Mouse (Mus musculus) heart, embryonic 10.5 days (tissue): Measurements from ENCODE around the gene Drc3. TPM values are rescaled to one million over a fixed set of nuclear protein-coding genes. Genes with fewer than 3 reads are reported as not detected.
A peak's percentile ranks its signal among the peaks of the same experiment; 100 is the strongest.
"Not testable (repeated sequence)": the region's sequence is repeated elsewhere in the genome, so short reads cannot be mapped to it uniquely, and the experiment has no call there.

ENCODE experiments used
- DNase-seq: peaks from one replicate; pipeline ENCODE4 v3.0.0-alpha.2; 2017; ENCODE audit warnings: low spot score
- H3K27ac ChIP-seq: fragments of 300-500 bp; sonication (generic); 2 replicates; pipeline ENCODE4 v1.5.1; 2016; ENCODE audit warnings: mild to moderate bottlenecking
- H3K27me3 ChIP-seq: fragments of 300-500 bp; sonication (generic); 2 replicates; pipeline ENCODE4 v1.6.1; 2016; ENCODE audit warnings: mild to moderate bottlenecking; ENCODE audit not compliant: poor library complexity, insufficient read depth, severe bottlenecking
- H3K36me3 ChIP-seq: fragments of 300-500 bp; sonication (generic); 2 replicates; pipeline ENCODE4 v1.6.1; 2016; ENCODE audit warnings: mild to moderate bottlenecking, moderate library complexity
- H3K4me1 ChIP-seq: fragments of 300-500 bp; sonication (generic); 2 replicates; pipeline ENCODE4 v1.6.1; 2016; ENCODE audit warnings: mild to moderate bottlenecking
- H3K4me3 ChIP-seq: fragments of 300-500 bp; sonication (generic); 2 replicates; pipeline ENCODE4 v1.5.1; 2016; ENCODE audit warnings: mild to moderate bottlenecking, moderate library complexity
- H3K9me3 ChIP-seq: fragments of 300-500 bp; sonication (generic); 2 replicates; pipeline ENCODE4 v1.6.1; 2016; ENCODE audit warnings: mild to moderate bottlenecking, moderate library complexity
- WGBS: fragments of 180-500 bp; shearing (Covaris S2); methylation state at CpG from one replicate; pipeline ENCODE4 v1.1.7; 2016; 5-methylcytosine and 5-hydroxymethylcytosine counted together
- polyA plus RNA-seq: library from polyadenylated mRNA; unstranded; fragments of >200 nt; fragmentation: Nextera tagmentation; extraction: Ambion mirVana; gene quantifications from 2 replicates; pipeline ENCODE4 v1.2.1, GENCODE M21; 2016

The Drc3 gene
- polyA plus RNA-seq, 1 experiment from 2014 or later, result 1.0 TPM

- peak; percentile 82 for DNase-seq
- Histone ChIP-seq H3K27me3 (no peaks in the 10 kb centered on the region), H3K4me3 (peak within 1 kb of the TSS; percentile 84), H3K9me3 (no peaks in the 10 kb centered on the region), H3K36me3 (no peaks in the 10 kb centered on the region), H3K4me1 (peaks cover 30% of the 10 kb centered on the region), H3K27ac (peak within 1 kb of the TSS; percentile 92)
- WGBS, result under 1% methylated on average over 39 of the region's 39 CpGs
These were observed 64.8 kb downstream of the Drc3 start, which contains the start of gene Atpaf2 for GRCm38 (mm10) chr11:60417717-60418472. Gene Atpaf2 (minus strand): TSS chr11:60418457.

GRCm38 (mm10) chr11:60418473-60418803 lies 65.3 kb downstream of the Drc3 start:
- Histone ChIP-seq H3K36me3 (no peaks in the 10 kb centered on the region), H3K4me1 (peaks cover 30% of the 10 kb centered on the region), H3K27me3 (no peaks in the 10 kb centered on the region), H3K4me3 (peak overlapping the region; percentile 84), H3K27ac (peak overlapping the region; percentile 92; the same call in 1 of the 2 replicates), H3K9me3 (no peaks in the 10 kb centered on the region)
- peak; percentile 82 for DNase-seq
- WGBS, result 4% methylated on average over 6 of the region's 6 CpGs

GRCm38 (mm10) chr11:60422046-60422668 lies 69.0 kb downstream of the Drc3 start:
- H3K4me3 ChIP-seq, result no peak overlapping the region
- 64% methylated on average over 6 of the region's 6 CpGs for WGBS
- peaks cover 13% of the 10 kb centered on the region for H3K4me1 ChIP-seq
- DNase-seq, result no peak
- peaks cover 13% of the 10 kb centered on the region; the same call in 1 of the 2 replicates for H3K36me3 ChIP-seq
- H3K27ac ChIP-seq, result no peak overlapping the region
- no peaks in the 10 kb centered on the region for H3K9me3 ChIP-seq
- no peaks in the 10 kb centered on the region for H3K27me3 ChIP-seq

GRCm38 (mm10) chr11:60423006-60423405 lies 69.9 kb downstream of the Drc3 start:
- WGBS, result 68% methylated on average over 1 of the region's 1 CpGs
- no peak for DNase-seq
- Histone ChIP-seq H3K4me1 (peaks cover 11% of the 10 kb centered on the region), H3K36me3 (peaks cover 20% of the 10 kb centered on the region; the same call in 1 of the 2 replicates), H3K27me3 (no peaks in the 10 kb centered on the region), H3K27ac (no peak overlapping the region), H3K4me3 (no peak overlapping the region), H3K9me3 (no peaks in the 10 kb centered on the region)

GRCm38 (mm10) chr11:60426417-60426816 lies 73.3 kb downstream of the Drc3 start:
- H3K36me3 ChIP-seq, result peaks cover 39% of the 10 kb centered on the region
- H3K27me3 ChIP-seq, result no peaks in the 10 kb centered on the region
- 81% methylated on average over 1 of the region's 1 CpGs for WGBS
- DNase-seq, result no peak
- no peak overlapping the region for H3K4me3 ChIP-seq
- no peaks in the 10 kb centered on the region for H3K9me3 ChIP-seq
- H3K27ac ChIP-seq, result no peak overlapping the region
- no peaks in the 10 kb centered on the region for H3K4me1 ChIP-seq

- WGBS, result 92% methylated on average over 3 of the region's 3 CpGs
- H3K27ac ChIP-seq, result no peak overlapping the region
- no peak overlapping the region for H3K4me3 ChIP-seq
- no peaks in the 10 kb centered on the region for H3K4me1 ChIP-seq
- H3K27me3 ChIP-seq, result no peaks in the 10 kb centered on the region
- DNase-seq, result no peak
- H3K9me3 ChIP-seq, result no peaks in the 10 kb centered on the region
- peaks cover 47% of the 10 kb centered on the region for H3K36me3 ChIP-seq
These were observed 74.5 kb downstream of the Drc3 start for GRCm38 (mm10) chr11:60427628-60428027.

- peaks cover 80% of the 10 kb centered on the region for H3K36me3 ChIP-seq
These were observed 80.4 kb downstream of the Drc3 start for GRCm38 (mm10) chr11:60433501-60433900.

GRCm38 (mm10) chr11:60435133-60435532 lies 82.0 kb downstream of the Drc3 start:
- 92% methylated on average over 1 of the region's 1 CpGs for WGBS
- H3K4me3 ChIP-seq, result no peak overlapping the region
- no peaks in the 10 kb centered on the region for H3K4me1 ChIP-seq
- H3K27ac ChIP-seq, result no peak overlapping the region
- no peaks in the 10 kb centered on the region for H3K9me3 ChIP-seq
- DNase-seq, result no peak
- peaks cover 82% of the 10 kb centered on the region for H3K36me3 ChIP-seq
- no peaks in the 10 kb centered on the region for H3K27me3 ChIP-seq

More at GRCm38 (mm10) chr11:60433501-60433900, 80.4 kb downstream of the Drc3 start:
- H3K4me3 ChIP-seq, result no peak overlapping the region
- no peak overlapping the region for H3K27ac ChIP-seq
- no peaks in the 10 kb centered on the region for H3K4me1 ChIP-seq
- no peaks in the 10 kb centered on the region for H3K27me3 ChIP-seq
- no peak for DNase-seq
- no peaks in the 10 kb centered on the region for H3K9me3 ChIP-seq

GRCm38 (mm10) chr11:60436618-60437017 lies 83.5 kb downstream of the Drc3 start:
- 84% methylated on average over 3 of the region's 3 CpGs for WGBS
- no peaks in the 10 kb centered on the region for H3K9me3 ChIP-seq
- H3K36me3 ChIP-seq, result peaks cover 80% of the 10 kb centered on the region
- no peaks in the 10 kb centered on the region for H3K27me3 ChIP-seq
- H3K27ac ChIP-seq, result no peak overlapping the region
- H3K4me3 ChIP-seq, result no peak overlapping the region
- no peaks in the 10 kb centered on the region for H3K4me1 ChIP-seq
- DNase-seq, result no peak

- H3K36me3 ChIP-seq, result peaks cover 76% of the 10 kb centered on the region
- WGBS, result 21% methylated on average over 1 of the region's 1 CpGs
- DNase-seq, H3K4me3 ChIP-seq, H3K4me1 ChIP-seq, H3K27me3 ChIP-seq, H3K27ac ChIP-seq, H3K9me3 ChIP-seq: not testable (repeated sequence)
These were observed 86.5 kb downstream of the Drc3 start for GRCm38 (mm10) chr11:60439621-60440020.

GRCm38 (mm10) chr11:60440176-60440575 lies 87.0 kb downstream of the Drc3 start:
- Histone ChIP-seq H3K27me3 (no peaks in the 10 kb centered on the region), H3K36me3 (peaks cover 71% of the 10 kb centered on the region), H3K27ac (no peak overlapping the region), H3K4me1 (no peaks in the 10 kb centered on the region), H3K9me3 (no peaks in the 10 kb centered on the region), H3K4me3 (no peak overlapping the region)
- DNase-seq, result no peak
- WGBS, result 46% methylated on average over 7 of the region's 7 CpGs

- H3K36me3 ChIP-seq, result peaks cover 45% of the 10 kb centered on the region
These were observed 89.8 kb downstream of the Drc3 start for GRCm38 (mm10) chr11:60442896-60443295.

More at GRCm38 (mm10) chr11:60442896-60443295, 89.8 kb downstream of the Drc3 start:
- H3K4me3 ChIP-seq, result no peak overlapping the region
- DNase-seq, result no peak
- no peak overlapping the region for H3K27ac ChIP-seq
- WGBS, result 85% methylated on average over 6 of the region's 6 CpGs
- no peaks in the 10 kb centered on the region for H3K27me3 ChIP-seq
- no peaks in the 10 kb centered on the region for H3K4me1 ChIP-seq
- H3K9me3 ChIP-seq, result no peaks in the 10 kb centered on the region
